Mouse (Mus musculus) MEL (cell line): ENCODE measurements around the gene Gm12695. TPM values are rescaled to one million over a fixed set of nuclear protein-coding genes. Genes with fewer than 3 reads are reported as not detected.

Experiments used
- DNase-seq: peaks from one replicate; pipeline ENCODE4 v3.0.0; 2011; ENCODE audit warnings: low read depth, low spot score
- H3K27ac ChIP-seq: 2 replicates; pipeline ENCODE4 v1.5.1; 2012; ENCODE audit warnings: low read depth, mild to moderate bottlenecking, control low read depth, low read length, moderate library complexity; ENCODE audit not compliant: control insufficient read depth
- H3K27me3 ChIP-seq, 2 experiments: fragments of 150-350 bp in 1 of 2; sonication (generic) in 1 of 2; 2 replicates each; pipeline ENCODE4 v1.6.1; 2012; ENCODE audit warnings: low read length in 2 of 2, mild to moderate bottlenecking in 2 of 2, improper control_type of control experiment in 1 of 2, moderate library complexity in 1 of 2; ENCODE audit not compliant: insufficient read depth in 2 of 2, control insufficient read depth in 1 of 2
- H3K36me3 ChIP-seq, 2 experiments: 2 replicates each; pipeline ENCODE4 v1.6.1; 2012 to 2014; ENCODE audit warnings: low read length in 2 of 2, improper control_type of control experiment in 1 of 2, inconsistent platforms in 1 of 2, mild to moderate bottlenecking in 1 of 2; ENCODE audit not compliant: insufficient read depth in 2 of 2, control insufficient read depth in 1 of 2
- H3K4me1 ChIP-seq, 2 experiments: fragments of 150-350 bp in 1 of 2; sonication (generic) in 1 of 2; 2 replicates each; pipeline ENCODE4 v1.6.1; 2012; ENCODE audit warnings: low read length in 2 of 2, improper control_type of control experiment in 1 of 2, mild to moderate bottlenecking in 1 of 2; ENCODE audit not compliant: insufficient read depth in 2 of 2, control insufficient read depth in 1 of 2
- H3K4me3 ChIP-seq, 2 experiments: fragments of 150-350 bp in 1 of 2; sonication (generic) in 1 of 2; 2 replicates each; pipeline ENCODE4 v1.5.1; 2012; ENCODE audit warnings: low read depth in 2 of 2, low read length in 2 of 2, mild to moderate bottlenecking in 2 of 2, moderate library complexity in 2 of 2, control low read depth in 1 of 2, improper control_type of control experiment in 1 of 2; ENCODE audit not compliant: control insufficient read depth in 1 of 2, insufficient read depth in 1 of 2
- H3K79me2 ChIP-seq: 2 replicates; pipeline ENCODE4 v1.6.1; 2012; ENCODE audit warnings: mild to moderate bottlenecking, low read length, moderate library complexity; ENCODE audit not compliant: control insufficient read depth, poor library complexity, insufficient read depth
- H3K9ac ChIP-seq: 2 replicates; pipeline ENCODE4 v1.6.1; 2012; ENCODE audit warnings: low read depth, mild to moderate bottlenecking, control low read depth, low read length, moderate library complexity; ENCODE audit not compliant: control insufficient read depth, poor library complexity, severe bottlenecking
- H3K9me3 ChIP-seq: fragments of 150-350 bp; sonication (generic); replicated peaks from 2 replicates; pipeline ENCODE4 v1.6.1; 2012; ENCODE audit warnings: mild to moderate bottlenecking, low read length, improper control_type of control experiment, moderate library complexity; ENCODE audit not compliant: insufficient read depth
- E2F4 ChIP-seq: IDR thresholded peaks from 2 replicates; pipeline ENCODE4 v1.6.1; 2011; ENCODE audit warnings: low read depth, low read length, improper control_type of control experiment, borderline replicate concordance
- EP300 ChIP-seq, 2 experiments: IDR thresholded peaks; 2 replicates each; pipeline ENCODE4 v1.6.1; 2011; ENCODE audit warnings: improper control_type of control experiment in 2 of 2, low read length in 2 of 2, low read depth in 1 of 2, mild to moderate bottlenecking in 1 of 2
- ETS1 ChIP-seq: IDR thresholded peaks from 2 replicates; pipeline ENCODE4 v1.6.1; 2012; ENCODE audit warnings: low read depth, mild to moderate bottlenecking, inconsistent platforms, low read length, improper control_type of control experiment, moderate library complexity
- GABPA ChIP-seq: IDR thresholded peaks from 2 replicates; pipeline ENCODE4 v1.6.1; 2012; ENCODE audit warnings: low read depth, mild to moderate bottlenecking, inconsistent platforms, low read length, improper control_type of control experiment, moderate library complexity
- KAT2A ChIP-seq: conservative IDR thresholded peaks from 2 replicates; pipeline ENCODE4 v1.6.1; 2012; ENCODE audit warnings: low read depth, low read length, improper control_type of control experiment, inconsistent platforms
- MAFK ChIP-seq: IDR thresholded peaks from 2 replicates; pipeline ENCODE4 v1.6.1; 2011; ENCODE audit warnings: low read depth, mild to moderate bottlenecking, low read length, improper control_type of control experiment, borderline replicate concordance
- MAX ChIP-seq: IDR thresholded peaks from 2 replicates; pipeline ENCODE4 v1.6.1; 2011; ENCODE audit warnings: low read length, improper control_type of control experiment
- MAZ ChIP-seq: IDR thresholded peaks from 2 replicates; pipeline ENCODE4 v1.6.1; 2012; ENCODE audit warnings: low read depth, mild to moderate bottlenecking, inconsistent platforms, low read length, improper control_type of control experiment
- MEF2A ChIP-seq: IDR thresholded peaks from 2 replicates; pipeline ENCODE4 v1.6.1; 2014; ENCODE audit warnings: low read depth, mild to moderate bottlenecking, inconsistent platforms, low read length, improper control_type of control experiment; ENCODE audit not compliant: poor library complexity, insufficient replicate concordance, severe bottlenecking; ENCODE audit errors: extremely low read depth
- MXI1 ChIP-seq: IDR thresholded peaks from 2 replicates; pipeline ENCODE4 v1.6.1; 2011; ENCODE audit warnings: mild to moderate bottlenecking, low read depth, low read length, improper control_type of control experiment
- NELFE ChIP-seq: IDR thresholded peaks from 2 replicates; pipeline ENCODE4 v1.6.1; 2011; ENCODE audit warnings: low read depth, low read length, improper control_type of control experiment
- POLR2A ChIP-seq, 2 experiments: IDR thresholded peaks; 2 replicates each; pipeline ENCODE4 v1.6.1; 2011 to 2012; ENCODE audit warnings: low read length in 2 of 2, mild to moderate bottlenecking in 2 of 2, control low read depth in 1 of 2, improper control_type of control experiment in 1 of 2, low read depth in 1 of 2, moderate library complexity in 1 of 2; ENCODE audit not compliant: control insufficient read depth in 1 of 2, insufficient read depth in 1 of 2, poor library complexity in 1 of 2
- RAD21 ChIP-seq: IDR thresholded peaks from 2 replicates; pipeline ENCODE4 v1.6.1; 2011; ENCODE audit warnings: mild to moderate bottlenecking, low read depth, low read length, improper control_type of control experiment
- RCOR1 ChIP-seq: IDR thresholded peaks from 2 replicates; pipeline ENCODE4 v1.6.1; 2012; ENCODE audit warnings: low read depth, mild to moderate bottlenecking, inconsistent platforms, low read length, improper control_type of control experiment
- SMC3 ChIP-seq: IDR thresholded peaks from 2 replicates; pipeline ENCODE4 v1.6.1; 2011; ENCODE audit warnings: low read depth, low read length, improper control_type of control experiment
- TAL1 ChIP-seq: IDR thresholded peaks from 2 replicates; pipeline ENCODE4 v1.6.1; 2012; ENCODE audit warnings: mild to moderate bottlenecking, inconsistent platforms, low read length, moderate library complexity, mixed read lengths
- TCF12 ChIP-seq: IDR thresholded peaks from 2 replicates; pipeline ENCODE4 v1.6.1; 2014; ENCODE audit warnings: low read depth, mild to moderate bottlenecking, inconsistent platforms, low read length, improper control_type of control experiment, moderate library complexity
- UBTF ChIP-seq: IDR thresholded peaks from 2 replicates; pipeline ENCODE4 v1.6.1; 2012; ENCODE audit warnings: low read depth, mild to moderate bottlenecking, inconsistent platforms, low read length, improper control_type of control experiment, moderate library complexity, borderline replicate concordance; ENCODE audit not compliant: insufficient read depth
- USF1 ChIP-seq: IDR thresholded peaks from 2 replicates; pipeline ENCODE4 v1.6.1; 2014; ENCODE audit warnings: low read depth, mild to moderate bottlenecking, inconsistent platforms, low read length, improper control_type of control experiment, moderate library complexity
- USF2 ChIP-seq, 2 experiments: IDR thresholded peaks; 2 replicates each; pipeline ENCODE4 v1.6.1; 2011 to 2012; ENCODE audit warnings: improper control_type of control experiment in 2 of 2, low read length in 2 of 2, borderline replicate concordance in 1 of 2, inconsistent platforms in 1 of 2, low read depth in 1 of 2, mild to moderate bottlenecking in 1 of 2; ENCODE audit not compliant: insufficient read depth in 1 of 2
- ZC3H11A ChIP-seq: IDR thresholded peaks from 2 replicates; pipeline ENCODE4 v1.6.1; 2012; ENCODE audit warnings: low read depth, mild to moderate bottlenecking, inconsistent platforms, low read length, improper control_type of control experiment
- ZMIZ1 ChIP-seq: IDR thresholded peaks from 2 replicates; pipeline ENCODE4 v1.6.1; 2012; ENCODE audit warnings: low read depth, mild to moderate bottlenecking, inconsistent platforms, low read length, improper control_type of control experiment, moderate library complexity
- ZNF384 ChIP-seq: IDR thresholded peaks from 2 replicates; pipeline ENCODE4 v1.6.1; 2012; ENCODE audit warnings: low read depth, mild to moderate bottlenecking, inconsistent platforms, low read length, improper control_type of control experiment
- polyA plus RNA-seq, 2 experiments: library from polyadenylated mRNA; stranded (reverse) in 1 of 2; unstranded in 1 of 2; fragments of >175 nt in 1 of 2; fragments of >200 nt in 1 of 2; gene quantifications; 2 replicates each; pipeline versions ENCODE4 v1.2.1 to v1.2.4; 2012; ENCODE audit warnings: low replicate concordance in 2 of 2, low read depth in 1 of 2; ENCODE audit not compliant: insufficient read length in 2 of 2, insufficient read depth in 1 of 2, missing spikeins in 1 of 2
- total RNA-seq: library from RNA; depleted of rRNA; stranded (reverse); fragments of 300-350 nt; gene quantifications from 2 replicates; pipeline ENCODE4 v1.2.3, GENCODE M21; 2012

Gene Gm12695
- total and polyA plus RNA-seq, 3 experiments = not detected

GRCm38 (mm10) chr4:96766396-96766998, 18.5 kb downstream of the Gm12695 start:
- Histone ChIP-seq H3K27me3 (no peaks in the 10 kb centered on the region), H3K4me1 (no peaks in the 10 kb centered on the region), H3K27ac (no peak overlapping the region), H3K4me3 (no peak overlapping the region), H3K79me2 (no peaks in the 10 kb centered on the region), H3K9ac (no peak overlapping the region), H3K9me3 (no peaks in the 10 kb centered on the region), H3K36me3 (no peaks in the 10 kb centered on the region)
- no peak for DNase-seq
- TF ChIP-seq MXI1 (no peak), TCF12 (no peak), NELFE (no peak), GABPA (no peak), KAT2A (no peak), USF1 (no peak), USF2 (IDR thresholded peaks at IDR 0.05; ENCODE audit: borderline replicate concordance in 1 of 2, insufficient read depth in 1 of 2, low read depth in 1 of 2, low read length in 2 of 2) (no peak), ZC3H11A (no peak), ZNF384 (no peak), RCOR1 (no peak), SMC3 (no peak), TAL1 (no peak), EP300 (IDR thresholded peaks at IDR 0.05; ENCODE audit: low read depth in 1 of 2, low read length in 2 of 2) (no peak), MEF2A (no peak), ZMIZ1 (no peak)

DNA sequence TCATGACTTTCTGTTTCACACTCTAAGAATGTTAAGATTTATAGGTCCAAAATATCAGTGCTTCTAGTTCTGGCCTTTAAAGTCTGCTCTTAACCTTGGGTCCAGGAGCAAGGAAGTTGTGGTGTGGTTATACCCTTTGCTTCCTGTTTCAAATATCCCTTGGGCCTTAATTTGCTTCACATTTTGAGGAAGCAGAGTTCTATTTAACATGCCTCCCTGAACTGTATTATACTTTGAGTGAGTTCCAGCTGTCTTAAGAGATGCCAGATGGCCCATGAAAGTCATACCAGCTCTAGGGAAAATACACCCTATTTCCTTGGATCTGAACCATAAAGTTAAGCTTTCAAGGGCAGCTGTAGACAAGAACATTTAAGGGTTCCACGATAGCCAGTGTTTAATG, 33.0 kb downstream of the Gm12695 start:
- TF ChIP-seq E2F4 (no peak), MAX (no peak), RAD21 (no peak), ZNF384 (no peak), UBTF (no peak), POLR2A (IDR thresholded peaks at IDR 0.05; ENCODE audit: control insufficient read depth in 1 of 2, insufficient read depth in 1 of 2, low read depth in 1 of 2, low read length in 2 of 2, poor library complexity in 1 of 2) (no peak), MAFK (no peak), MAZ (no peak), ETS1 (no peak)
- TF ChIP-seq, all 39 proteins: peak for 0
- no peak overlapping the region for H3K9ac ChIP-seq
- no peak overlapping the region for H3K4me3 ChIP-seq
- H3K27ac ChIP-seq = no peak overlapping the region
- no peaks in the 10 kb centered on the region for H3K79me2 ChIP-seq
- no peak for DNase-seq
- no peaks in the 10 kb centered on the region for H3K9me3 ChIP-seq
- no peaks in the 10 kb centered on the region for H3K36me3 ChIP-seq
- no peaks in the 10 kb centered on the region for H3K27me3 ChIP-seq
- no peaks in the 10 kb centered on the region for H3K4me1 ChIP-seq
